Mouse (Mus musculus): ENCODE results near the gene Cyp2d11.

Cyp2d11 gene

DNA sequence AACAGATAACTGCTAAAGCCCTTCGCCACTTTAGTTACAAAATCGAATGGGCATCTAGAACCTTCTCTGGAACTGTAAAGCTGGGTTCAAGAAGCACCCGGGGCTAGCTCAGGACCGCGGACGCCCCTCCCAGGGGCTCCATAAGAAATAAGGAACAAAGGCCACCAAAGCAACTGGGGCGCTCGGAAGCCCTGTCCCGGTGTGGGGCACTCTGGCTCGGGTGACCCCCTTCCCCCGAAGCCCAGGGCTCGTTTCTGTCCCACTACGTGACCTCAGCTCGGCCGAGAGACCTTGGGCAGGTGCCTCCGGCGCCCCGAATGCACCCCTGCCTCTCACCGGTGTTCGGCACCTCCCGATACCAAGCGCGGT, 40.1 kb downstream of the Cyp2d11 start:
- peak; percentile 24; the same call in 1 of the 2 replicates for ATAC-seq (ENCODE audit: insufficient number of reproducible peaks, low FRiP score, low TSS enrichment)

DNA sequence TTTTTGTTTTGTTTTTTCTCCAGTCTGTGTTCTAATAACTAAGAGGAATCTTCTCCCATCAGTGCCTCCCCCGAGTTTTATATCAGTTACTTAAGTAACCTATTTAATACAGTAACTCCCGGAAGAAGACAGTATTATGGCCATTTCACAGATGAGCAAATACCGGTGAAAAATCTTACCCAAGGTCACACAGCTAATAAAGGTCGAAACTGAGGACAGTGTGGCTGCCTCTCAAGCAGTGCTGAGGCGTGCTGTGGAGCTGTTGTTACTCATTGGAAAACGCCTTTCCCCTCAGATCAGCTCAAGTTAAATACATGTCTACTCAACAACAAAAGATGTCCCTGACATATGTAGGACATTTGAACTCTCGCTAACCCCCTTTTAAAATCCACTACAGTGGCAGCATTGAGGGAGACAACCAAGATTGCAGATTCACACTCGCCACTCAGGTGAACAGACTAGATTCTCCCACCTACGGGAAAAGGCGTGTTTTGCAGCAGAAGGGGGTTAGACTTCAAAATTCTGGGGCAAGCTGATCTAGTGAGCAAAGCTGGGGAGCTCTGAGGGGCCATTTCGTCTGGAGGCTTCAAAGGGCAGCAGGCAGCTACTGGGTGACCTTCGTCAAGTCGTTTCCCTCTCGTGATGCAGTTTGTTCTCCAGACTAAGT, 40.6 kb downstream of the Cyp2d11 start:
- no peak for ATAC-seq (ENCODE audit: insufficient number of reproducible peaks, low FRiP score, low TSS enrichment)

DNA sequence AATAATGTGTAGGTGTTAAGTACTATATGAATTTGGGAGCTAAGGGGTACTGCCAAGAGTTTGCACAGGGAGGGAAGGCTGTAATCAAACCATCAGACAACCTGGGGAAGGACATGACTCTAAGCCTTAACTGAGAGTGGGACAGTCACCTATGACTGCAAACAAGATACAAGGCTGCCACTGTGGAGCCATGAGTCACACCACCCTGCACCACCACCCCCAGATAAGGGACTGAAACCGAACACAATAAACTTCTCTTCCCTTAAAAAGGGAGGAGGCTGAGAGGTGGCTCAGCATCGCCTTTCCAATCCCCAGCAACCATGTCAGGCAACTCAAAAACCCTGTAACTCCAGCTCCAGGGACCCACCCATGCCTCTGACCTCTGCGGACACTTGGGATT, 42.3 kb downstream of the Cyp2d11 start:
- ATAC-seq (ENCODE audit: insufficient number of reproducible peaks, low FRiP score, low TSS enrichment), result no peak

DNA sequence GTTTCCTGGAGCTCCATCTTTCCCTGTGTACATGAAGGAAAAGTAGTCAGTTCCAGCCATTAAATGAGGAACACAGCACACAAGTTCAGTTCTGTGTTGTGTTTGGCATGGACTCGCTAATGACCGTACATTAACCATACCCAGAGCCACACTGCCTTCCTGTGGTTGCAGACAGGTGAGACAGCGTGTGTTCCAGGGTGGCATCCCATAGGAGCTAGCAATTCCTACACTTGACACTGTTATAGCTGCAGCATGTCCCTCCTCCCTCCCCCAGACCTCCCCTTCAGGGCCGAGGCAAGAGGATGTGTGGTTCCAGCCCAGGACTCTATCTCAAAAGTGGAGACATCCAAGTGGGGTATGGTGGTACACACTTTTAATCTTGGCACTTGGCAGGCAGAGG, 43.5 kb downstream of the Cyp2d11 start:
- no peak for ATAC-seq (ENCODE audit: insufficient number of reproducible peaks, low FRiP score, low TSS enrichment)

DNA sequence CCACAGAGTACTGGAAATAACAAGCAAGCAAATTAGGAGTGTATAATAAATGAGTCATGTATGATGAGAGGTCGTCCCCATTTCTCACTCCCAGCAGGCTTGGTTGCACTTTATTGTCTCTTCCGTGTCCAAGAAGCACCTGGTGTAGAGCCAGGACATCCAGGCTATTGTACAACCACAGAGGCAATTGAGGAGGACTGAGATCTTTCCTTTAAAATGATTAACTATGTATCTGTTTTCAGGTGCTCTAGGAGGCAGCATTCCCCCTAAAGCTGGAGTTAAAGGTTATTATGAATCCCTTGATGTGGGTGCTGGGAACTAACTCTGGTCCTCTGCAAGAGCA, 44.9 kb downstream of the Cyp2d11 start:
- ATAC-seq (ENCODE audit: insufficient number of reproducible peaks, low FRiP score, low TSS enrichment), result no peak

DNA sequence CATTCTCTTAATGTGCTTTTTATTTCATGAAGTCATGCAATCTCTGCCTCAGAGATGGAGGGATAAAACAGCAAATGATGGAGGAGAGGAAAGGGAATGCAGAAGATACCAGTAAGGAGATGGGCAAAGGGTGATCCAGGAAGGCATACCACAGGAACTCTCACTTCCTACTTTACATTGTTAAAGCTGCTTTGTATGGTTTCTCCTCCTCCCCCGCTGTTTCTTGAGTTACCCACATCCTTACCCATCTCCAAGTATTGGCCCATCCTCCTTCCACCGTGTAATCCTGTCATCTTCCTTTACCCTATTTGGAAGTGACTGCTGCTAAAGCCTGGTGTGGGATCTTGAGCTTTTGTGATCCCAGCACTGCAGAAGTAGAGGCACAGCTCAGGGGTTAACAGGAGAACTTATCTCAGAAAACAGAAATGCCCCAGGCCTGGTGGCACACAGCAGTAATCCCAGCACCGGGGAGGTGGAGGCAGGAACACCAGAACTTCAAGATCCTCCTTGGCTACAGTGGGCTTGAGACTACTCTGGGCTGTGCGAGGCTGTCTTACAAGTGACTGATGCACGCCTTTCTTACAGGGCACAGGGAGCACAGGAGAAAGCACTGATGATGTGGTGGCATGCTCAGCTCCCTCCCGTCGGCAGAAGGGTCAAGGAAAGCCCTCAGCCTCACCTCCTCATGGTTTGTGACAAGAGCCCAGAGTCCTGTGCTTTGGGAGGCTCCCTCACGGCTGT, 45.4 kb downstream of the Cyp2d11 start:
- ATAC-seq (ENCODE audit: insufficient number of reproducible peaks, low FRiP score, low TSS enrichment), result no peak

DNA sequence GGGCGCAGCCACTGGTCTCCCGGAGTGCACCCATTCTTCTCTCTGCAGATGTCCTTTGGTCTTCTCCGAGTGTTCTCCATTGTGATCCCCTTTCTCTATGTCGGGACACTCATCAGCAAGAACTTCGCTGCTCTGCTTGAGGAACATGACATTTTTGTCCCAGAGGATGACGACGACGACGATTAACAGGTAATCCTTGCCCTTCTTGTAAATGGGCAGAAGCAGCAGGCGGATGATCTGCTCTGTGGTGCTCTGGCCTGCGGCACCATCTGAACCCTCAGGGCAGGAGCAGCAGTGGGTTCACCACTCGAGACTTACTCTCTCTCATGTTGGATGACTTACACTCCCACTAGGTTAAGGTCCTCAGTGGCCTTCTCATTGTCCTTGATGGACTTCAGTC, 46.0 kb downstream of the Cyp2d11 start:
- no peak for ATAC-seq (ENCODE audit: insufficient number of reproducible peaks, low FRiP score, low TSS enrichment)

DNA sequence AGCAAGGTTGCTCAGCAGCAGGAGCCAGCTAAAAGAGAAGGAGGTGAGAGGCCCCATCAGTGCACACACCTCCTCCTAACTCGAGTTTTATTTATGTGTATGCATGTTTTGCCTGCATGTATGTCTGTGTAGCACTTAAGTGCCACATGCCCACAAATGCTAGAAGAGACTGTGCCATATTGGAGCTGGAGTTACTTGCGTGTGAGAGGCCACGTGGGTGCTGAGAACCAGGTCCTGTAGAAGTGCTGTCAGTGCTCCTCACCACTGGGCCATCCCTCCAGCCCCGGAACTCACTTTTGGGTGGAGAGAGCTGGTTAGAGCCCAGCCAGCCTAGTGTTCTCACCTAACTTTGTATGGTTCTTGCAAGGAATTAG, 46.5 kb downstream of the Cyp2d11 start:
- ATAC-seq (ENCODE audit: insufficient number of reproducible peaks, low FRiP score, low TSS enrichment), result no peak

DNA sequence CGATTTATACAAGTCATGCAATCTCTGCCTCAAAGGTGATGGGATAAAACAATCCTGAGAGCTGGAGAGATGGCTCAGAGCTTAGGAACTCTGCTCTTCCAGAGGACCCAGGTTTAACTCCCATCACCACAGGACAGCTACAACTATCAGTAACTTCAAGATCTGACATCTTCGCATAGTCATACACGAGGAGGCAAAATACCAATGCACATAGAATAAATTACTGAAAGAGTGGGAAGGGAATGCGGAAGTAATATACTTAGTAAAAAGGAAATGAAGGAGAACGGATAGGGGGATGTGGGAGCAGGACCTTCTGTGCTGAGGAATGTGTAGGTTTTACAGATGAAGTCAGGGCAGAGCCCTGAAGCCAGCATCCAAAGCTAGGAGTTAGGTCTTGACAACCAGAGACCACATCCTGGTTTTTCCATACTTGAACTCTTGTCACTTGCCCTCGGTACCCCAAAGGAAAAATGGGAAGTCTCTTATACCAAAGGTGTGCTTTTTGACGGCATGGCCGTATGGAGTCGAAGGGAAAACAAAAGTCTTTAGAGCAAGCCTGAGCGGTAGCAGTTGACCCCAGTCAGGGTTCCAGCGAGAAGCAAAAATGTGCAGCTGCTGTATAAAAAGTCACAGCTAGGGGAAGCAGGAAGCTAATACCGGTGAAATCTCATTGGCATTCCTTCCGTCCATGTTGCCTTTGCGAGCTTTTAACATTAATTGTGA, 47.1 kb downstream of the Cyp2d11 start:
- no peak for ATAC-seq (ENCODE audit: insufficient number of reproducible peaks, low FRiP score, low TSS enrichment)

DNA sequence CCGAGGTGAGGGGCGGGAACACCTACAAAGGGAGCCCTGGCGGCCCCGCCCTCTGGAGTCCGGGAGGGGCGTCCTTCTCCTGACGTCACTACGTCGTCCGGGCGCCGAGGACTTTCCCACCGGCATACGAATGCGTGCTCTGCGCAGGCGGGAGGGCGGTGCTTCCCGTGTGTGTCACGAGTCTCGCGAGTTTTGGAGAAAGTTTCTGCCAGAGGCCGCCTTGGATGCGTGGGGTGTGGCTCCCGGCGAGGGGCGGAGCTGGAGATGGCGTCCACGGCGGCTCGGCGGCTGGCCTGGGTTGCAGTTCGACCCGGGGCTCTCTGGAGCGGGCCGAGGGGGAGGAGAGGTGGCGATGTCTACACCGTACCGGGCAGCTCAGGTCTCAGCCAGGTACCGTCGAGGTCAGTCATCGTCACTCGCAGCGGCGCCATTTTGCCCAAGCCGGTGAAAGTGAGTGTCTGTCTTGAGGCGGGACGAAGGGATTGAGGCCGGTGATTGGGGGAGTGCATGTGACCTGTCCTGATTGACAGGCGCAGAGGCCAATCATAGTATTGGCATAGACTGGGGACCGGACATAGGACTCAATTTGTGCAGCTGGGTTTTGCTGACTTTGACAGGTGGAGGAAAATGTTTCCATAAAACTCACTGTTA, 47.9 kb downstream of the Cyp2d11 start:
- ATAC-seq (ENCODE audit: insufficient number of reproducible peaks, low FRiP score, low TSS enrichment), result peak; percentile 95

DNA sequence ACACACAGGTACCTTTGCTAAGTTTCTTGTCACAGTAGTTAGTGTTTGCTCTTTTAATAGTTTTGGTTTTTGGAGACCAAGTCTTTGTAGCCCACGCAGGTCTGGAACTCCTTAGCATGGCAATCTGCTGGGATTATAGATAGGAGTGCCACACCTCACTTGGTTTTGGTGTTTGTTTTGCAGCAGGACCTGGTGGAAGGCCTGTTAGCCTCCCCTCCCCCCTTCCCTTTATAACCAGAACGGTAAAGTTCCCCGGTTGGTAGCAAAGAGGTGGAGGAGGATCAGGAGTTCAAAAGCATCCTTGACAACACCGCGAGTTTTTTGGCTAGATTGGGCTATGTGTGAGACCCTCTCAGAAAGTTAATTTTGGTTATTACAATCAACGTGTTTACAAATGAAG, 48.9 kb downstream of the Cyp2d11 start:
- ATAC-seq (ENCODE audit: insufficient number of reproducible peaks, low FRiP score, low TSS enrichment), result no peak

DNA sequence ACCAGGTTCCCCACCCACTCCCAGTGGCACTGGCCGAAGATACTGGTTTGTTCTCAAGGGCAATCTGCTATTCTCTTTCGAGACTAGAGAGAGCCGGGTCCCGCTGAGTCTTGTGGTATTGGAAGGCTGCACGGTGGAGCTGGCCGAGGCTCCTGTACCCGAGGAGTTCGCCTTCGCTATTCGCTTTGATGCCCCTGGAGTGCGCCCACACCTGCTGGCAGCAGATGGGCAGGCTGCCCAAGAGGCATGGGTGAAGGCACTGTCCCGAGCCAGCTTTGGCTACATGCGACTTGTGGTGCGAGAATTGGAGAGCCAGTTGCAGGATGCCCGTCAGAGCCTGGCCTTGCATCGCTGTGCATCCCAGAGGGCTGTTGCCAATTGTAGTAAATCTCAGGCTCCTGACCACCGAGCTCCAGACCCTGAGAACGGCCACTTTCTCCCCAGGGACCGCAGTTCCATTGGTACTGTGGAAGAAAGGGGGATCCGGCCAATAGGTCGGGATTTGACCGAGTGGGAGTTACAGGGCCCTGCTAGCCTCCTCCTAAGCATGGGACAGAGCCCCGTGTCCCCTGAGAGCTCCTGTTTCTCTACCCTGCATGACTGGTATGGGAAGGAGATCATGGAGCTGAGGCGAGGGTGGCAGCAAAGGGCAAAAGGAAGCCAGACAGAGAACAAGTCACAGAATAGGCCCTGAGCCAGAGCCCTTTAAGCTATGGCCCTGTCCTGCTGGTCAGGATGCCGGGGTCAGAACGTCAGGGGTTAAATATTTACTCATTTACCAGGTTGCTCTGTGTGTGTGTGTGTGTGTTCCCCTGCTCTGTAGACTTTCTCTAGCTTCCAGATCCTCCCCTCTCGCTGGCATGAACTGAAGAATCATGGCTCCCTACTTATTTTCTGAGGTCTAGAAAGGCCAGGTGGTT, 50.2 kb downstream of the Cyp2d11 start:
- no peak for ATAC-seq (ENCODE audit: insufficient number of reproducible peaks, low FRiP score, low TSS enrichment)

DNA sequence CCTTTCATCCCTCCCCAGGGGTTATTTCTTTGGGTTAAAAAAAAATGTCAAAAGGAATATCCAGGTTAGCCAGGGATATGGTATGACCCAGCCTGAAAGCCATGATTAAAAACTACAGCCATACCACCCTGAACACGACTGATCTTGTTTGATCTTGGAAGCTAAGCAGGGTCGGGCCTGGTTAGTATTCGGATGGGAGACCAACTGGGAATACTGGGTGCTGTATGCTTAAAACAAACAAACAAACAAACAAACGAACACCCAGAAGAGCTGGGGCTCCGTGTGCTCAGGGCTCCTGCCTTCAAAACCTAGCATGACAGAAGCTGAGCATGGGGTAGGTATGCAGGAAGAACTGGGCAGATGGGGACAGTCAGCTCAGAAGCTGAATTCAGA, 51.3 kb downstream of the Cyp2d11 start:
- no peak for ATAC-seq (ENCODE audit: insufficient number of reproducible peaks, low FRiP score, low TSS enrichment)

DNA sequence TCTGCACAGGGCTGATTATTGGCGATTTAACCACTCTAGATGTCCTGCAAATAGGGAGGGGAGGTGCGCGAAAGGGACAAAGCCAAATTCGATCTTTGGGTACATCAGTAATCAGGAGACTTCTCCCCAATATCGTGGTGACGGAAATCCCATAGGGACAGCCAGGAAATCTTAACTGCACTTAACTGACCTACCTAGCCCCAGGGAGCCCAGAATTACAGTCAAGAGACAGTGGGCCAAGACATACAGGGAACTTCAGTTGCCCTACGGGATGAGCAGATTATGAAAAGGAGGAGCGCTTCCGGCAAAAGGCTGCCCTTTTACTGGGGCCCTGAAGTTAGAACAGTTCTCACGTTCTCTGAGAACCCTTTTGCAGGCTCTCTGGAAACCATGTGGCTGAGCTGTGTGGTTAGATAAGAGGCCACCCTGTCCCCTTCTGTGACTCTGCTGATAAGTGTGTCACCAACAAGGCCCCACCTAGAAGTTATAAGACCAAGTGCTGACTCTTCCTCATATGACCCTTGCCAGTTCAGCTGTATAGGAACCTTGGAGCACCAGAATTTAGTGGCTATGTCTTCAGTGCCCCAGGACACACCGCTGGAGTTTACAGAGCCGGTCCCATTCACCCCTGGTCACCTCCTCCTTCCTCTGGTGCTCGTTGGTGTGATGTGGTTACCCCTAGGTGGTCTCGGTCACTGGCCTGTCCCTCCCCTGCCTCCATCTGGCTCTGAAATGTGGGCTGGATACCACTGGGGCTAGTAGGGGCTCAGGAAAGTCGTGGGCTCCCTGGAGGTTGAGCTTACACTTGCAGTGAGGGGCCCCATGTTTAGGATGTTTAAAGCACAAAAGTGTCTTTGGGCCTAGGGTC, 51.9 kb downstream of the Cyp2d11 start:
- no peak for ATAC-seq (ENCODE audit: insufficient number of reproducible peaks, low FRiP score, low TSS enrichment)

DNA sequence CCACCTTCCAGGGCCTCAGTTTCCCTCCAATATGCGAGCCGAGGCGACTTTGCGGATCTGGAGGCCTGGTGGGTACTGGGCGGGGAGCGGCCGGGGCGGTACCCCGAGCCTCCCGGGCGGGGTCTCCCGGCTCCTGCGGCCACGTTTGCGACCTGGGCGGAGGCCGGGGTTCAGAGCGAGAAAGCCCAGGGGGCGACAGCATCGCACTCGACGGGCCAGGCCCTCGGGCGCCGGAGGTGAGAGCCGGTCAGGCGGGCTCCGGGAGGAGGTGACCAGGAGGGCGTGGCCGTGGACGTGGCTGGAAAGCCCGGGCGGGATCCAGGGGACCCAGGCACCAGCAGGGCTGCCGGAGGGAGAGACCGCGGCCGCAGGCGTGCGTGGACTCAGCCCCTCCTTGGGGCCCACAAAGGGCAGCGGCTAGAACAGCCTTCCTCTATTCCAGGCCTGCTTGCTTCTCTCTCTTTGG, 52.8 kb downstream of the Cyp2d11 start:
- no peak for ATAC-seq (ENCODE audit: insufficient number of reproducible peaks, low FRiP score, low TSS enrichment)

DNA sequence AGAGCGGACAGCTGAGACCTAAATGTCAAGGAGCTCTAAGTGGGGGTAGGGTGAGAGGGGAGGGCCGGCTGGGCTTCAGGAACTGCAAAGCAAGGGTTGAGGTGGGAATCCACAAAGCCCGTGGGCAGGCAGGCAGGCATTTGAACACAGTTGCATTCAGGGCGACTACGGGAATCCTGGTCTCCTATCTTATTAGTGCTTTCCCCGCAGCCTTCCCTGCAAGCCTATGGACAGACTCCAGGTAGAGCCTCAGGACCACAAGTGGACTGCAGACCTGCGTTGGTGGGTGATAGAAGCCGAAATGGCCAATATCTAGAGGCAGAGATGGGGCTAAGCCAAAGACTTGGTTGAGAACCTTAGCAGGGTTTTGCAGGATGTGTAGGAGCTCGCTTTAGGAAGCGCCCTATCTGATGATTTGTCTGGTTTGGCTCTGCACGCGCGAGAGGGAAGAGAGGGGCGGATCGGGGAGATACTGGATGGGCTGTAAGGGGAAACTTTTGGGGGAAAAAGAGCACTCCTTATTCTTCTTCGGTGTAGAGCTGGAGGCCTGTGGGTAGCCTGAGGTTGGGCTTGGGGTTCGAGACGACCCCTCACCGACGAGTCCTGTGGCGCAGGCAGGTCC, 53.3 kb downstream of the Cyp2d11 start:
- no peak for ATAC-seq (ENCODE audit: insufficient number of reproducible peaks, low FRiP score, low TSS enrichment)

DNA sequence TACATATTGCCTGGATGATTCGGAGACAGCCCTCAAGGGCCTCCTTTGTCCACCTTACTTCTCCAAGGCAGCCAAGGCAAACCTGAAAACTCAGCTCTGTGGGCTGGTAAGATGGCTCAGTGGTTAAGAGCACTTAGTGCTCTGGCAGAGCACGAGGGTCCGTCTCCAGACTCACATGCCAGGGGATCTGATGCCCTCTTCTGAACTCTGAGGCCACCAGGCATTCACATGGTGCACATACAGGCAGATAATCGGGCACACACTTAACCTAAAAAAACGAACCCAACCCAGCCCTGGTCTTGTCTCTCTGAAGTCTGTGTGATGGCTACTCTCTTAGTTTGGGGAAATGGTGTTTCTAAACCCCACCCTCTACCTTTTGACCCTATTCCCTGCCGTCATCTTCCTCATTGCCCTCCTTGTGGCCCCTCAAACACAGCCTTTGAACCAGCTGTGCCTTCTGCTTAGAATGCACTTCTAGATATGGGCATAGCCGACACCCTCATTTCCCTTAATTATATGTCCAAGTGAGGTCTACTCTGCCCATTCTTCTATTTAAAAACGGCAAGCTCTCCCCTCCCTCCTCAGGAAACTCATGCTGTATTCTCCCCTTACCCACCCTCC, 54.1 kb downstream of the Cyp2d11 start:
- no peak for ATAC-seq (ENCODE audit: insufficient number of reproducible peaks, low FRiP score, low TSS enrichment)

Data from cerebellum, adult (tissue).